Mouse (Mus musculus) heart, adult 11 months (tissue): ENCODE measurements around the gene A130010J15Rik.
A peak's percentile ranks its signal among the peaks of the same experiment; 100 is the strongest.

ENCODE experiments used
- DNase-seq: peaks from one replicate; pipeline ENCODE4 v3.0.0; 2022

Gene A130010J15Rik

DNA sequence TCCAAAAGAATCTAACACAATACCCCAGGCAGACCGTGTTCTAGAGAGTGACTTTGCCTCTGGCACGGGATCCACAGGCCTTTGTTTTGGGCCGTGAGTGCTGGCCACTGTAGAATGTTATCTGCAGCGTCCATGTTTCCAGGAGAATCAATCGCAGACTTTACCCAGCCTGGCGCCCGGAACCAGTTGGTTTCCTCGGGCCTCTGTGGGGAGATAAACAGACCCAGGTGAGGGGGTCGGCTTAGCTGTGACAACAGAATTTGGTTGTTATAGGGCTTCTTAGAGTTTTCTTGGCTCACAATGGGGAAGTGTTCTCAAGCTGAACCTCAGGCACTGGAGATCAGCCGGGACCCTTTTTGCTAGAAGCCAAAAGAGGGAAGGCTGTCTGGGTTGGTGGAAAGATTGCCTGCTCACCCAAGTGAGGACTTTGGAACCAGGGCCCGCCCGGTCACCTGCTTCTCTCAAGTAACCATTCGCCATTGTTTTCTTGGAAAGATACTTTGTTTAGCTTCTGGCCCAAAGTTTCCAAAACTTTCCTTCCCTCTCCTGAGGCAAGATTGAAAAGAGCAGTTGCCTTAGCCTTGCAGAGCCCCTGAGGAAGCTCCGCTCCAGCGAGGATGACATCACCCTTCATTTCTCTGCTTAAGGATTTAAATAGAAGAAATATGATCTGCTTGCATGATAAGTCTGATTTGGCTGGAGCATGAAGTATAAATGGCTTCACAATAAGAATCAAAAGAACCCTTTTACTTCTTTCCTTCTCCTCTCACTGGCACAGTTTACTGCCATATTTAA lies 11.3 kb upstream of the A130010J15Rik start:
- no peak for DNase-seq

DNA sequence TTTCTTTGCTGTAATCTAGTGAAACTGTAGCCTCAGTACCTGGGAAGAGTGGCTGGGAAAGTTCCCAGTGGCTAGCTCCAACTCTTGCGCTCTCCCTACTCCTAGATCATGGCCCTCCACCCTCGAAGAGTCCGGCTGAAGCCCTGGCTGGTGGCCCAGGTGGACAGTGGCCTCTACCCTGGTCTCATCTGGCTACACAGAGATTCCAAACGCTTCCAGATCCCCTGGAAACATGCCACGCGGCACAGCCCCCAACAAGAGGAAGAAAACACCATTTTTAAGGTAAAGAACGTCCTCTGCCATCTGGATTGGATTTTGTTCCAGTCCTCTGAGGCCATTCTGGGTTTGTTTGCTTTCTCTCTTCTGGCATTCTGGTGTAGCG lies 10.7 kb upstream of the A130010J15Rik start:
- no peak for DNase-seq

DNA sequence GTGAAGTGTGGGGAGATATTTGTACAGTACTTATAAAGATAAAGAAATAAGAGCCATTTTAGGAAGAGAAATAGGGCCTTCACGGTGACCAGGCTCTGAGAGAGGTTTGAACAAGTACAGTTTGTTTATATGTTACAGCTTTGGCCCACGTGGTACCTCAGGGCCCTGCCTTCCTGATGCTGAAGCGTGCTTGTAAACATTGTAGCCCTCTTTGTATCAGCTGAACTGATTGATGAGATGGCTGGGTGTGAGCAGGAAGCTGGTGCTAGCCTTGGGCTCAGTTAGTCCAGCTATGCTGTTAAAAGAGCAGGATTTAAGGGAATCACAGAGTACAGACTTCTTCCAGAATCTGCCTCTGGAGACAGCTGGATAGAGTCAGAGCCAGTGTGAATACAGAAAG lies 8.7 kb upstream of the A130010J15Rik start:
- no peak for DNase-seq

DNA sequence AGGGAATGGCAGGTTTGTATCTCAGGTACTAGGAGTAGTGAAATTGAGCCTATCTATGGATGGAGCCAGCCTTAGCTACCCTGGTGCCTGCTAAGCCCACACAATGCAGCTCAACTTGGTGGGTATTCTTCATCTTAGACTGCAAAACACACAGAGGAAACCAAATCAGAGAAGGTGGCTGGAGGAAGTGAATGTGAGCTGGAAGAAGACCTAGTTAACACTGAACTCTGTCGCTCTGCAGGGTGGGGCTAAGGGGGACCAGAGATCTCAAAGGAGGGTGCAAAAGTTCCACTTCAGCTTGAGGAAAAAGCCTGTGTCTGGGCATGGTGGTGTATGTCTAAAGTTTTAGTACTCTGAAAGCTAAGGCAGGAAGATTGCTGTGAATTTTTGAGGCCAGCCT lies 8.2 kb upstream of the A130010J15Rik start:
- no peak for DNase-seq

DNA sequence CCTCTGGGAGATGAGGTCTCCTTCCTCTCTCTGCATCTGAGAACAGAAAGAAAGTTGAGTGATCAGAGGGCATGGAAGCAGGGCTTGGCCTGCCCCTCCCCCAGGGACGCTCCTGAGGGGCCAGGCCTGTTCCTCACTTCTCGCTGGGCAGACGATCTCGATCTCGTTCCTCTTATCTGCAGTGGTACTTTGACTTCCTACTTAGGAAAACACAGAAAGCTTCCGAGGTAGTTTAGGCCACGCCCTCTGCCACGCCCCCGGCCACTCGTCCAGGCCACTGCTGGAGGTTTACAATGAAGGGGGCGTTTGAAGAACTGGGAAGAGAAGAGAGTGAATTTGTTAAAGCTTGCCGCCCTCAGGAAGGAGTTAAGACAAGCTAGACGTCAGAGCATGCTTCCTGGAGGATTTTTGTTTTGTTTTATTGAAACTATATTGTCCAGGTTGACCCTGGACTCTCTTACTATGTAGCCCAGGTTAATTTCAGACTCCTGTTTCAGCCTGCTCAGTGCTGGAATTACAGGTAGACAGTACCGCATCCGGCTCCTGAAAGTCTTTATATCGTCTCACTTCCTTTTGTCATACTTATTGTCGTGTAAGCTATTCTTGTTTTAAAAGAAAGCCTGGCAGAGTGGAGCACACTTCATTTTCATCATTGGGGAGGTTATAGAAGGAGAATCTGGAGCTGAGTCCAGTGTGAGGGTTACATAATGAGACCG lies 7.4 kb upstream of the A130010J15Rik start:
- DNase-seq, result peak; percentile 95

DNA sequence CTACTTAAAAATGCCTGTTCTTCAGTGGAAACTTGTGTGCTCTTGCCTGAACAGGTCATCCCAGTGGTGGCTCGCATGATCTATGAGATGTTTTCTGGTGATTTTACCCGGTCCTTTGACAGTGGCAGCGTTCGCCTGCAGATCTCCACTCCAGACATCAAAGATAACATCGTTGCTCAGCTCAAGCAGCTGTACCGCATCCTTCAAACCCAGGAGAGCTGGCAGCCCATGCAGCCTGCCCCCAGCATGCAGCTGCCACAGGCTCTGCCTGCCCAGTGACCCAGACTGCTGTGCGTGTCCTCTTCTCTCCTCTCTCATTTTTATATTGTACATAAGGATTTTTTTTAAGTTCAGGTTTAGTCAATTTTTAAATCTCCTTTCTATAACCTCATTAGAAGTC lies 1.4 kb downstream of the A130010J15Rik start:
- no peak for DNase-seq

DNA sequence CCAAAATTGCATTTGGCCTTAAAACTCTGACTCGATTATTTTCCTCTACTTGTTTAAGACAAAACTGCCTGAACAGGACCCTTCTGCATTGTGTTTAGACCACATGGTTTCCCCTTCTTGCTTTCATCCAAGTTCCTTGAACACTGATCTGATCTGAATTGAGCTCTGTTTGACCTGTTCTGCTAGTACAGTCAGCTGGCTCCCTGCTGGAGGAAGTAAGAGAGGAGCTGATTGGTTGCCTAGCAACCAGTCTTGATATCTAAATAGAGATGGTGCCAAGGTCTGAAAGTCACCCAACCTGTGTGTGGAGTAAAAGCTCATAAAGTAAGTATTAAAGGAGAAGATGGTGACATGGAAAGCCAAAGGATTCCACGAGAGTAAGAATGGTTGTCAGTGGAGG lies 2.0 kb downstream of the A130010J15Rik start:
- DNase-seq, result no peak

DNA sequence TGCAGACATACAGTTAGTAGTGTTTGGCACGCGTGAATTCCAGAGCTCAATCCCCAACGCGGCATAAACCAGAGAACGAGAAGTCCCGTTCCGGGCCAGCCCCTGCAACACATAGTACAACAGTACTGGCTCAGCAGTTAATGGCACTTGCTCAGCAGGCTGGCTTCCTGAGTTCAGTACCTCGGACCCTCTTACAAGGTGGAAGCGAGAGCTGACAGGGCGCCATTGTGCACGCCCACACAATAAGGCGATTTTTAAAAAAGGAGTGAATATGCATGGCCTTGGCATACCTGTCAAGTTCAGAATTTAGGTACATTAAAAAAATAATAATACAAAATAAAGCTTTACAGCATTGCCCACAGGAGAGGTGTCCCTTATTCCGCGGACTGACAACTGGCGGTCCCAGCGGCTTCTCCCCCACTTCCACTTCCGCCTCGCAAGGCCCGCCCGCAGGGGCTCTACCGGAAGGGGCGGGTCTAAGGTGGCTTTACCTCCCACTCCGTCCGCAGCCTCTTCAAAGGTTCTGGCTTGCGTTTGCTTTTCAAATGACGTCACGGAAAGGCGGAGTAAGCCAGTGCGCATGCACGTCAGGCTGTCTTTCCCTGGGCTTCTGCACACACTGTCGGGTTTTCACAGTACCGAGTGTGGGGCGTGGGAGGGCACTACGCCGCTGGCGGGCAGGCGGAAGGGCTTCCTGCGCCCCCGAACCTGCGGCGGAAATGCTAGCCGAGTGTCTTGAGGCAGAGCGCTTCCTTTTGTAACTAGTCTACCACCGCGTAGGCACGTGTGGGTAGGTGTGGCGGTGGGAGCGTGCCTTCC lies 5.4 kb downstream of the A130010J15Rik start:
- DNase-seq, result peak; percentile 100

DNA sequence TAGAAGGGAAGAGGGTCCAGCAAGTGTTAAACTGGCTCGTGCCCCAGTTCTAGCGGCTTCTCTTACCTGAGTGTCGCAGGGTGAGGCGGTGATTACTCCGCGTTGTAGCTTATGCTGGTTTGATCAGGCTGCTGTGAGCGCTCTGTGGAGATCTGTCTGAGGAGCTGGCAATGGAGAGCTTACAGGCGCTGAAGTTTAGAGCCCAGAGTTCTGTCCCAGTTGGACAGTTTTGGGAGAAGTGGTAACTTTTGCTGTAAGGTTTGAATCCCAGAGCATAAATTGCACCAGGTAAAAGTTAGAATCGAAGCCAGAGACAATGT lies 5.9 kb downstream of the A130010J15Rik start:
- DNase-seq, result no peak

DNA sequence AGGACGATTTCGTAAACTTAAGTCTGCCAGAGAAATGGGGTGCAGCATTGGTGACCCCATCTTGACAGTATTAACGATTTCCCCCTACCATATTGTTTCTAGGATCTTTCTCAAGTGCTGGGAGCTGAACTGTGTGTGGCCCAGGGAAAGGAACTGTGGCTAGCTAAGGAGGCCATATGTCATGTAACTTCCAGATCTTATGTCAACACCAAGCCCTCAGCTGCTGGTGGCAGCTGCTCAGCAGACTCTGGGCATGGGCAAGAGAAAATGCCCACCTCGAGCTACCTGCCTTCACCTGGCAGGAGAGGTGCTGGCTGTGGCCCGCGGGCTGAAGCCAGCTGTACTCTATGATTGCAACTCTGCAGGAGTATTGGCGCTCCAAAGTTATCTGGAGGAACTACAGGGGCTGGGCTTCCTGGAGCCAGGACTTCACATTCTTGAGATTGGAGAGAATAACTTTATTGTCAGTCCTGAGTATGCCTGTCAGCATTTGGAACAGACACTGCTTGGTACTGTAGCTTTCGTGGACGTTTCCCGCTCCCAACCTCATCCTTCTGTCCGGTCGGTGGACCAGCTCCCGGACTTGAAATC lies 6.4 kb downstream of the A130010J15Rik start:
- peak; percentile 93 for DNase-seq

DNA sequence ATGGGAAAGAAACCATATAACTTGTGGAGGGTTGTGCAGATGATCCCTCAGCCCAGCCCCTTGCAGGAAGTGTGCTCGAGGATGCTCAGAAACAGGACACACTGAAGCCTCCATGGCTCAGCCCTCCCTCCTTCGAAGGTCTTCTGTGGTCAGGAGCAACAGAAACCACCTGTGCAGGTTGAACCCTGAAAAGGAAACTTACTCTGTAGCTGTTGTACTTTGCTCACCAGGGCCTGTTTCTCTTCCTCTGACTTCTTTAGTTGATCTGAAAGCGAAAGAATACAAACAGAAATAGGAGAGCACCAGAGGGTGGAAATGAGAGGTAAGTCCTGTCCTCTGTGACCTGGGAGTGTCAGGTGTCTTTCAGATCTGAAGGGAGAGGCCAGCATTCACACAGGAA lies 13.3 kb downstream of the A130010J15Rik start:
- no peak for DNase-seq

DNA sequence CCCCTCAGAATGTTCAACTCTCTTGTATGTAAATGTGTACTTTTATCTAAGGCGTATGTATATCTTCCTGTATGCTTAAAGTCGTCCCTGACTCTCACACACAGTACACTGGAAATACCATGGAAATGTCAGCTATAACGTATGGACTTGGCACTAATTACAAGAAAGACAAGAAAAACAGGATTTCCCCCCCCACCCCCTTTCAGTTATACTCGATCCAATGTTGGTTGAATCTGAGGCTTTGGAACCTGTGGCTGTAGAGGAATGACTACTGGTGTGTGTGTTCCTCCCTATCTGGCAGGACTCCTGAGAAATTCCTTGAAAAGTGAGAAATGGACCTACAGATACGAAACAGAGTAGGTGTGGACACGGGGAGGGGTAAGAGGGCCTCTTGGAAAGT lies 20.4 kb downstream of the A130010J15Rik start:
- DNase-seq, result no peak

DNA sequence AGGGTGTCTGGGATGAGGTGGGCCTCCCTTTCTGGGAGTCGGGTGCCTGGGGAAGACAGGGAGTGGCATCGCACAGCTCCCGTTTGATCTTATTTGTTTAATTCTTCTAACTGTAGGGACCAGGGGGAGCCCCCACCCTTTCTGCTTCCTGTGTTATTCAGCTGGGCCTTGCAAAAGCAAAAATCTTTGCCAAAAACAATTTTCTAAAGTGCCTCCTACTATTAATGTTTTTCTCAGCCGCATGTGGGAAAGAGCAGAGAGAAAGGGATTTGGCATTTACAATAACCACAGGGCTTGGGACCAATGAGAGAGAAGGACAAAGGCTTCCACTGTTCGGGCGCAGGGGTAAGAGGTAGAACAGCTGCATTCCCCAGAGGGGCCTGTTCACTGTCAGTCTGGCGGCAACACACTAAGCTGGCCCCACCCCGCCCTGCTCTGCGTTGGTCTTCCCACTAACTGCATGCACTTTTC lies 21.3 kb downstream of the A130010J15Rik start:
- DNase-seq, result peak; percentile 99

DNA sequence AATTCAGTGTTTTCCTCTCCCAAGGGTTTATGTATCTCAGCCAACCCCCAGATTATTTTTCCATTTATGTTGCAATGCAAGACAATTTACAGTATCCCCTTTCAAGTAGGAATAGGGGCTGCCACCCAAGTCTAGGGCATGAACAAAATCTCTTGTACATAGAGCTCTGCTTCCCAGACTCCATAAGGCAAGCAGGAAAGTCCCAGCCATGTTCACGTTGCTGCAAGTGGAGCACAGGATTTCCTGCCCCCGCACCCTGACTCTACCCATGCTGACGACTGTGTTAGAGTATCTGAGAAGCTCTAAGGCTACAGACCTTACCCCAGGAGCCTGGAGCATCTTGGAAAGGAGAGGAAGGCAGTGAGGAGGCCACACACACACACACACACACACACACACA lies 21.9 kb downstream of the A130010J15Rik start:
- DNase-seq, result peak; percentile 92

DNA sequence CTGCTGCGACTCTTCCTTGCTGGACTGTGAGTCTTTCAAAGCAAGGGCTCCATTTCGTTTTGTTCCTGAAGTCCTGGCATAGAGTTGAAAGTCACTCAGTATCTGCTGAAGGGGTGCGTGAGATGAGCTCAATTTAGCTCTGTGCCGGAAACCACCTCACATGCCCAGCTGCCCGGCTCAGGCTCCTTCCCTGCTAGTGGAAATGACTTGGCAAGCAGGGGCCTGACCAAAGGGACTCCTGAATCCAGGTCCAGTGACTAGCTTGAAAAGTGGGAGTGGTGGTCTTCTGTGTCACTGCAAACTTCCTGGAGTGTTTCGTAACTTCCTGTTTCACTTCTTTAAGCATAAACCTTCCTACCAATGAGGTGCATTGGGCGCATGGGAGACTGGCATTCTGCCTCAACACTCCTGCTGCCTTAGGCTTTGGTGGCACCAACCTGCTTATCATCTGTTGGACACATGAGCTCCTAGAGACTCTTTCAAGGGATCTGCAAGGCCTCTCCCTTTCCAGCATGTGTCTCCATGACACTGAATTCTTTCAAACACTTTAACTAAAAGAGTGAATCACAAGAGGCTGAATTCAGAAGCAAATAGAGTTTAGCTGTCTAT lies 23.9 kb downstream of the A130010J15Rik start:
- peak; percentile 96 for DNase-seq

DNA sequence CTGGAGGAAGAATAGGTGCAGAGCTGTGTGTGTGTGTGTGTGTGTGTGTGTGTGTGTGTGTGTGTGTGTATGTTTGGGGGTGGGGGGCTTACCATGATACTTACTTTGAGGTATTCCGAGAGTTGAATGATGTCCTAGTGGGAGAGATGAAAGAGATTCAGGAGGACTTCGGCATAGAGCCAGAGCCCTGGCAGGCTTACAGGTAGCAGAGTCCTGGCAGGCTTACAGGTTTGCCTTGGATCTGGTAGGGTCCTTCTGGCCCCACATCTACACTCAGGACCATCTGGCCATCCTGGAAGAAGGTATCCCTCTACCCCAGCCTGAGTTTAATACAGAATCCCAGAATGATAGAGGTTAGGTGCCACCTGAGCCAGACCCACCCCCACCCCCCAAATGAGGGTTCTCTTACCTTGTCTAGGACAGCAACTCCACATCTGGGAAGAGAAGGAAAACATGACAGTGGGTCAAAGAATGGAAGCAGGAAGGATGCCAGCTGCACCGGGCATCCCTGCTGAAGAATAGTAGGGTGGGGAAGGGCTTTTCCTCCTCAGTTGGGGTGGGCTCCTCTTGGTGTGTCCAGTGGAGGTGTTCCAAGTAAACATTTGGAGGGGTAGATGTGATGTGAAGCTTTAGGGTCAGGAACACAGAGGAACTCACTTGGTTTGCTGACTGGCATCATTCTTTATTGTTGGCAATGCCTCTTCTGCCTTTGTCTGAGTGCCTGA lies 26.7 kb downstream of the A130010J15Rik start:
- DNase-seq, result no peak

DNA sequence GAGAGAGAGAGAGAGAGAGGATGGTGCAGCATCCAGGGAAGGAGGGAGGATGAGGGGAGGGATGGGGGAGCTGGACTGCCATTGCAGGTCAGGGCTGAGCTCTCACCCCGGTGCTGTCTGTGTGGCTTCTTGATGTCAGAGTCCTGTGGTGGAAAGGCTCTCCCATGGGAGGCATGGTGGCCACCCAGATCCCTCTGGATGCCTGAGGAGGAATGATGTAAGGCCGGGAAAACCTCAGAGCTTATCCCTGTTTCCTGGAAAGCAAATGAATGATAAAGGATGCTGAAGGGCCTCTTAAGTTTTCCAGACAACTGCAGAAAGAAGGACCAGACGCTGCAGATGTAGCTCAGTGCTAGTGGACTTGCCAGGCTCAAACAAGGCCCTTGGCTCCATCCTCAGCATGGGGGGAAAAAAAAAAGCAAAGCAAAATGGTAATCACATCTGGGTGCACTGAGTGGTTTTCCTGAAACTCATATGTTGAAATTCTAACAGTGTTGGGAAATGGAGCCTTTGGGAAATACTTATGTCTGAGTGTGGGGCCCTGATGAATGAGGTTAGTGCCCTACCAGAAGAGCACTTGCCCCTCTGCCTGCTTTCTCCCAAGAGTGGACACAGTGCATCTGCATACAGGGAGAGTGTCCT lies 27.4 kb downstream of the A130010J15Rik start:
- DNase-seq, result peak; percentile 95

DNA sequence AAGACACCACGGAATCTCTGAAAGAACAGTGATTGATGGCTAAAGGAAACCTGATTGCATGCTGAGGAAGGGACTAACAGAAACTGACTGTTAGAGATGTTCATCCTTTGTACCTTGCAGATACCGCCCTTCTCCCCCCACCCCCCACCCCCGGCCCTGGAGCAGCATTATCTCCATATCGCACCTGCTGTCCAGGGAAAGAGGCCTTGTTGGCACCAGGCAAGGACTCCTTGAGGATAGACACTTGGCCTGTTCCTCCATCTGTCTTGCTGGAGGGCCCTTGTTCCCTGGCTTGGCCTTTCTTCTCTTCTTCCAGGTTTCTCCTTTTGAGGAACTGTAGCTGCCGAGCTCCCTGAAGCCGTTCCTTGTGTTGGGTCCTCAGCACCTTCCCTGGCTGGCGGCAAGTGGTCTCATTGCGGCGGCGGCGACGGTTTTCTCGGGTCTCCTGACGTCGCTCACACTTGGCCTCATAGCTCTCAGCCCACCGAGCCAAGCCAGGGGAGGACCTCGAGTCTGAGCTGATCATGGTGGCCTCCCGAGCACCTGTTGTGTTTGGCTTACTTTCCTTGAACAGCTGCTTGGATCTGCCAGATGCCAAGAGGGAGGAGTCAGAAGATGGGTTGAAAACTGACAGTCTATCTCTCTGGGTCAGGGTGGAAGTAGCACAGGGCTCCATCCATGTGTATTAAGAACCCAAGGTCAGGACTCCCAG lies 29.8 kb downstream of the A130010J15Rik start:
- DNase-seq, result peak; percentile 91

DNA sequence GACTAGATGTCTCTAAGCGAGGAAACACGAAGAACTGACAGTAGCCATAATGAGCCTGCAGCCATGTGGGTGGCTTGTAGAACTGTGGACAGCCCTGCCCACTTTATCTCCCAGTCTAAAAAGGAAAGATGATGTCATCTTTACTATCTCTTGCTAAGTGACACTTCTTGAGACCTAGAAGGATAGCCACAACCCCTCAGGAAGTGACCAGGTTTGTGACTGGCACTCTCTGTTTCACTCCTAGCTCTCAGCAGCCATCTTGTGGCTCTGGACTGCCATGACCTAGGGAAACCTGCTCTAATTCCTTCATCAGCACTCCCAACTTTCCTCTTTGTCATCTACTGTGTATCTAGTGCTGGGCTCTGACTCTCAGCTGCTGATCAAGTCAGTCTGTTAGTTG lies 30.5 kb downstream of the A130010J15Rik start:
- DNase-seq, result no peak

DNA sequence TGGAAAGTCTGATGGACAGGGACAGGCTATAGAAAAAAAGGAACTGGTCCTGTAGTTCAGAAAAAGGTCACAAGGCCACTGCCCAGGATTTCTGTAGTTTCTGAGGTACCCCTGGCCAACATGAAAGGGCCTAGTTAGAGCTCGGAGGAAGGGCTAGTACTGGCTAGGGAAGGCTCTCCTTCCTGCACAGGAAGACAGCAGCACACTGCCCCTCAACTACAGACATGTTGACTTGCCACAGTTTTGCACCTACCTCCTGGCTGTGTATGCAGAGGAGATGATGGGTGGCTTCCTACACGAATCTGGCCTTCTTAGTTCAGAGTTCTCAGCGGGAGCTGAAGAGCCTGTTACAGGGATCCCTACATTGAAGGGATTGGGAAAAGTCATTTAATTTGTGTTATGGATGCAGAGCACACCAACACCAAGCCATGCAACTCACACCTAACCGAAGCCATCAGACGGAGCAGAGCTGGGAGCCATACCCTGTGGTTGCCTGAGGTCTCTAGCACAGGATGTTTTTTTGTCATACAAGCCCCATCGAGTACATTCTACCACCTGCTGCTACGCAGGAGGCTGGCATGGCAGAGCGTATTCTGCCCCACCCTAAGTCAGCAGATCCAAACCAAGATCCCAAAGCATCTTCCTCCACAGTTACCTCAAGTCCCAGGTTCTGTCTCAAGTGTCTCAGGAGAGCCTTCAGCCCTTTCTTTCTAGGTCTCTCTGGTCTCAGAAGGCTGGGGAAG lies 33.0 kb downstream of the A130010J15Rik start:
- no peak for DNase-seq
